Mouse (Mus musculus) stomach, postnatal 0 days (tissue): ENCODE results near the gene Farsb. TPM values are rescaled to one million over a fixed set of nuclear protein-coding genes. Genes with fewer than 3 reads are reported as not detected.

ENCODE experiments used
- ATAC-seq: fragments of 200-750 bp; cut with Nextera tagmentation; 2 replicates; pipeline ENCODE4 v1.8.0; 2017; ENCODE audit not compliant: low FRiP score, low TSS enrichment
- DNase-seq: peaks from one replicate; pipeline ENCODE4 v3.0.0-alpha.2; 2016; ENCODE audit warnings: low spot score
- H3K27ac ChIP-seq: fragments of 300-500 bp; sonication (generic); replicated peaks from 2 replicates; pipeline ENCODE4 v1.5.1; 2014; ENCODE audit warnings: mild to moderate bottlenecking, control low read depth
- H3K27me3 ChIP-seq: fragments of 300-500 bp; sonication (generic); 2 replicates; pipeline ENCODE4 v1.6.1; 2014; ENCODE audit warnings: low read length; ENCODE audit not compliant: control insufficient read depth, insufficient read depth
- H3K36me3 ChIP-seq: fragments of 300-500 bp; sonication (generic); 2 replicates; pipeline ENCODE4 v1.6.1; 2014; ENCODE audit warnings: low read length, mixed read lengths; ENCODE audit not compliant: control insufficient read depth, insufficient read depth
- H3K4me1 ChIP-seq: fragments of 300-500 bp; sonication (generic); replicated peaks from 2 replicates; pipeline ENCODE4 v1.6.1; 2014; ENCODE audit warnings: antibody characterized with exemption; ENCODE audit not compliant: control insufficient read depth, insufficient read depth
- H3K4me2 ChIP-seq: fragments of 300-500 bp; sonication (generic); replicated peaks from 2 replicates; pipeline ENCODE4 v1.6.1; 2014; ENCODE audit warnings: low read depth, mild to moderate bottlenecking, control low read depth, moderate library complexity
- H3K4me3 ChIP-seq: fragments of 300-500 bp; sonication (generic); 2 replicates; pipeline ENCODE4 v1.5.1; 2014; ENCODE audit warnings: low read depth, low read length, control low read depth
- H3K9ac ChIP-seq: fragments of 300-500 bp; sonication (generic); 2 replicates; pipeline ENCODE4 v1.6.1; 2014; ENCODE audit warnings: mild to moderate bottlenecking, low read length, control low read depth, mixed read lengths
- H3K9me3 ChIP-seq: fragments of 300-500 bp; sonication (generic); 2 replicates; pipeline ENCODE4 v1.6.1; 2016; ENCODE audit warnings: low read length; ENCODE audit not compliant: control insufficient read depth
- CTCF ChIP-seq: IDR thresholded peaks from 2 replicates; pipeline ENCODE4 v1.5.1; 2016; ENCODE audit warnings: antibody characterized with exemption, low read depth, mild to moderate bottlenecking, moderate library complexity
- EP300 ChIP-seq: optimal IDR thresholded peaks from 2 replicates; pipeline ENCODE3; 2016; ENCODE audit warnings: antibody characterized with exemption
- WGBS: fragments of 180-500 bp; shearing (Covaris S2); extraction: QIAGEN DNeasy Blood & Tissue Kit; methylation state at CpG from one replicate; pipeline ENCODE4 v1.1.7; 2014; 5-methylcytosine and 5-hydroxymethylcytosine counted together
- polyA plus RNA-seq: library from polyadenylated mRNA; unstranded; fragments of >200 nt; fragmentation: Nextera tagmentation; extraction: Ambion mirVana; gene quantifications from 2 replicates; pipeline ENCODE4 v1.2.1, GENCODE M21; 2015

Farsb gene
- polyA plus RNA-seq, 1 experiment from 2014 or later, result 81.5 TPM

- ATAC-seq (no peak), DNase-seq (peak; percentile 36)
- 36% methylated on average over 7 of the region's 7 CpGs for WGBS
- Histone ChIP-seq H3K4me1 (no peaks in the 10 kb centered on the region), H3K9ac (no peak overlapping the region), H3K4me3 (no peak overlapping the region), H3K27me3 (no peaks in the 10 kb centered on the region), H3K9me3 (no peaks in the 10 kb centered on the region), H3K27ac (no peak overlapping the region), H3K4me2 (no peak overlapping the region), H3K36me3 (peaks cover 22% of the 10 kb centered on the region)
- TF ChIP-seq CTCF (peak; percentile 84), EP300 (no peak)
Measured at GRCm38 (mm10) chr1:78454659-78455058, 34.0 kb downstream of the Farsb start.

GRCm38 (mm10) chr1:78453886-78454285 is 34.8 kb downstream of the Farsb start:
- Histone ChIP-seq H3K27me3 (no peaks in the 10 kb centered on the region), H3K9ac (no peak overlapping the region), H3K27ac (no peak overlapping the region), H3K9me3 (no peaks in the 10 kb centered on the region), H3K36me3 (peaks cover 22% of the 10 kb centered on the region), H3K4me3 (no peak overlapping the region), H3K4me1 (no peaks in the 10 kb centered on the region), H3K4me2 (no peak overlapping the region)
- WGBS, result 92% methylated on average over 8 of the region's 8 CpGs
- no peak for DNase-seq
- TF ChIP-seq EP300 (no peak), CTCF (no peak)
- no peak for ATAC-seq

GRCm38 (mm10) chr1:78452544-78452943 is 36.2 kb downstream of the Farsb start:
- Histone ChIP-seq H3K27ac (no peak overlapping the region), H3K36me3 (peaks cover 17% of the 10 kb centered on the region), H3K9me3 (no peaks in the 10 kb centered on the region), H3K27me3 (no peaks in the 10 kb centered on the region), H3K4me1 (no peaks in the 10 kb centered on the region), H3K9ac (no peak overlapping the region), H3K4me2 (no peak overlapping the region), H3K4me3 (no peak overlapping the region)
- TF ChIP-seq EP300 (no peak), CTCF (no peak)
- no peak for ATAC-seq
- WGBS, result 88% methylated on average over 6 of the region's 6 CpGs
- DNase-seq, result no peak

GRCm38 (mm10) chr1:78451070-78451854 is 37.4 kb downstream of the Farsb start:
- ATAC-seq, result no peak
- TF ChIP-seq EP300, result no peak
- TF ChIP-seq CTCF, result no peak
- WGBS, result 69% methylated on average over 12 of the region's 12 CpGs

GRCm38 (mm10) chr1:78448091-78448490 is 40.6 kb downstream of the Farsb start:
- Histone ChIP-seq H3K4me2 (no peak overlapping the region), H3K9me3 (no peaks in the 10 kb centered on the region), H3K4me1 (no peaks in the 10 kb centered on the region), H3K4me3 (no peak overlapping the region), H3K9ac (no peak overlapping the region), H3K36me3 (peaks cover 11% of the 10 kb centered on the region), H3K27me3 (no peaks in the 10 kb centered on the region), H3K27ac (no peak overlapping the region)
- ATAC-seq (peak; percentile 95), DNase-seq (peak; percentile 20)
- no peak for TF ChIP-seq CTCF
- TF ChIP-seq EP300, result no peak
- 38% methylated on average over 1 of the region's 1 CpGs for WGBS

More at GRCm38 (mm10) chr1:78451070-78451854, 37.4 kb downstream of the Farsb start:
- no peaks in the 10 kb centered on the region for H3K4me1 ChIP-seq
- no peak overlapping the region for H3K4me3 ChIP-seq
- H3K36me3 ChIP-seq, result peaks cover 16% of the 10 kb centered on the region; the same call in 1 of the 2 replicates
- H3K27me3 ChIP-seq, result no peaks in the 10 kb centered on the region
- H3K9me3 ChIP-seq, result no peaks in the 10 kb centered on the region
- no peak overlapping the region for H3K4me2 ChIP-seq
- H3K27ac ChIP-seq, result no peak overlapping the region
- DNase-seq, result no peak
- no peak overlapping the region for H3K9ac ChIP-seq

GRCm38 (mm10) chr1:78446742-78447141 is 42.0 kb downstream of the Farsb start:
- Histone ChIP-seq H3K4me1 (no peaks in the 10 kb centered on the region), H3K9me3 (no peaks in the 10 kb centered on the region), H3K9ac (no peak overlapping the region), H3K27ac (no peak overlapping the region), H3K27me3 (no peaks in the 10 kb centered on the region), H3K36me3 (peaks cover 5% of the 10 kb centered on the region), H3K4me2 (no peak overlapping the region), H3K4me3 (no peak overlapping the region)
- WGBS, result 86% methylated on average over 6 of the region's 6 CpGs
- ATAC-seq, result no peak
- DNase-seq, result no peak
- TF ChIP-seq EP300 (no peak), CTCF (no peak)
